Comparison of ENCODE assay signal across 10 mouse cellular contexts in the genomic region with DNA sequence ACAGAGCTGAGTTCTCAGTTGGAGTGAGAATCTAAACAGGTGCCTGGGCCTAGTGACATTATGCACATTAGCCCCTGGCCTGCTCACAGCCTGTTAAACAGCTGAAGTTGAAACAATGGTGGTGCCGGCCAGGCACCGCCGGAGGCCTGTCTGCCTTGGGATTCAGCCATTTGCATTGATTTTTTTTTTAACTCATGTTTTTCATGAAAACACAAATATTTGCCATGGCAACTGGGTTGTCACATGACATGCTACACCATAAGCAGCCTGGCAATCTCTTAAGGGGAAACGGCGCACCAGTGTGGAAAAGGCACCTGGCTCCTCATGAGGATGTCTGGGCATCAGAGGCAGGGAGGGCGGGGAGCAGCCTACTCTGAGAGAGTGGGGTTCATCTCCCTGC.
DNase-seq lines count a peak whose midpoint lies in the region; ATAC-seq lines count a peak whose summit lies in the region.
"Had no signal": no experiment of that assay in that cellular context is flagged by ENCODE, and none has a peak within 500 bp of the region (broad histone marks: within the 10 kb centered on the region; RNA-seq: fewer than 3 reads in every experiment).

No protein-coding gene starts in this region.

- intact Hi-C loops in heart, postnatal 25 days (cut with DNase I): no loop called here

- no peaks in the 10 kb centered on the region for H3K36me3 ChIP-seq in hindbrain, embryonic 12.5 days
- H3K36me3 ChIP-seq in midbrain, embryonic 13.5 days: no peaks in the 10 kb centered on the region
- no peaks in the 10 kb centered on the region for H3K36me3 ChIP-seq in heart, embryonic 11.5 days (ENCODE audit: control insufficient read depth, insufficient read depth, low read length)

- peak; percentile 44 for DNase-seq in Muller cell, postnatal 12 days (ENCODE audit: inconsistent ontology term)
- DNase-seq in embryo, embryonic 10 days (ENCODE audit: low spot score): peak; percentile 49
- DNase-seq in heart, postnatal 25 days (ENCODE audit: low spot score): no peak
- no peak for DNase-seq in frontal cortex, postnatal 14 days (ENCODE audit: low spot score in 2 of 2)
- DNase-seq: lung, embryonic 14.5 days had no signal

- peak; percentile 79 for ATAC-seq in hindbrain, embryonic 12.5 days (ENCODE audit: low FRiP score)
- peak; percentile 85 for ATAC-seq in midbrain, embryonic 13.5 days
- ATAC-seq in heart, embryonic 11.5 days (replicated peaks; ENCODE audit: insufficient number of reproducible peaks, low FRiP score, low TSS enrichment): no peak

- H3K9me3 ChIP-seq in hindbrain, embryonic 12.5 days (replicated peaks): no peaks in the 10 kb centered on the region
- no peaks in the 10 kb centered on the region for H3K9me3 ChIP-seq in midbrain, embryonic 13.5 days
- H3K9me3 ChIP-seq in heart, embryonic 11.5 days (replicated peaks; ENCODE audit: control insufficient read depth, low read length): no peaks in the 10 kb centered on the region

- no peak overlapping the region for H3K4me3 ChIP-seq in hindbrain, embryonic 12.5 days
- H3K4me3 ChIP-seq in midbrain, embryonic 13.5 days (replicated peaks): no peak overlapping the region
- H3K4me3 ChIP-seq in heart, embryonic 11.5 days (ENCODE audit: low read depth, low read length): no peak overlapping the region
- H3K4me3 ChIP-seq: erythroblast, embryonic 14.5 days had no signal

- no peak overlapping the region for H3K4me2 ChIP-seq in hindbrain, embryonic 12.5 days (replicated peaks)
- peak overlapping the region; percentile 11; the same call in 1 of the 2 replicates for H3K4me2 ChIP-seq in midbrain, embryonic 13.5 days (replicated peaks)
- H3K4me2 ChIP-seq in heart, embryonic 11.5 days: no peak overlapping the region
- H3K4me2 ChIP-seq: lung, embryonic 14.5 days had no signal

- H3K4me1 ChIP-seq in hindbrain, embryonic 12.5 days: peaks cover 27% of the 10 kb centered on the region
- peaks cover 35% of the 10 kb centered on the region for H3K4me1 ChIP-seq in midbrain, embryonic 13.5 days (replicated peaks)
- H3K4me1 ChIP-seq in heart, embryonic 11.5 days (ENCODE audit: control insufficient read depth, insufficient read depth, low read length): 0 out of 2 replicates have a peak, but pooled peaks cover 7% of the 10 kb centered on the region

- no peaks in the 10 kb centered on the region for H3K27me3 ChIP-seq in hindbrain, embryonic 12.5 days
- peaks cover 8% of the 10 kb centered on the region; the same call in 1 of the 2 replicates for H3K27me3 ChIP-seq in midbrain, embryonic 13.5 days
- no peaks in the 10 kb centered on the region for H3K27me3 ChIP-seq in heart, embryonic 11.5 days (ENCODE audit: control insufficient read depth, insufficient read depth, low read length)

- H3K27ac ChIP-seq in hindbrain, embryonic 12.5 days: peak overlapping the region; percentile 69
- peak overlapping the region; percentile 78 for H3K27ac ChIP-seq in midbrain, embryonic 13.5 days
- H3K27ac ChIP-seq in heart, embryonic 11.5 days (ENCODE audit: low read depth, low read length): no peak overlapping the region
- H3K27ac ChIP-seq: stomach, postnatal 0 days had no signal

- WGBS in hindbrain, embryonic 12.5 days: 25% methylated on average over 6 of the region's 6 CpGs
- WGBS in midbrain, embryonic 13.5 days: 11% methylated on average over 6 of the region's 6 CpGs
- WGBS in heart, embryonic 11.5 days (ENCODE audit: insufficient replicate concordance): 75% methylated on average over 6 of the region's 6 CpGs

- H3K9ac ChIP-seq in hindbrain, embryonic 12.5 days: no peak overlapping the region; the same call in 1 of the 2 replicates
- H3K9ac ChIP-seq in midbrain, embryonic 13.5 days (replicated peaks): no peak overlapping the region
- H3K9ac ChIP-seq in heart, embryonic 11.5 days (ENCODE audit: low read depth, low read length): no peak overlapping the region
- H3K9ac ChIP-seq: lung, embryonic 14.5 days had no signal

Comparison
In these comparisons a context has a peak if more than half of its experiments do, and no peak if none do; other contexts are left out.
1. DNase-seq: peak in Muller cell, postnatal 12 days (single experiment) and embryo, embryonic 10 days (single experiment); none in heart, postnatal 25 days (single experiment) and frontal cortex, postnatal 14 days (0 of 2).